Mouse (Mus musculus) MEL (cell line): Measurements from ENCODE around the gene Hagh. TPM values are rescaled to one million over a fixed set of nuclear protein-coding genes. Genes with fewer than 3 reads are reported as not detected.

ENCODE experiments used
- DNase-seq: peaks from one replicate; pipeline ENCODE4 v3.0.0; 2011; ENCODE audit warnings: low read depth, low spot score
- H3K27ac ChIP-seq: 2 replicates; pipeline ENCODE4 v1.5.1; 2012; ENCODE audit warnings: low read depth, mild to moderate bottlenecking, control low read depth, low read length, moderate library complexity; ENCODE audit not compliant: control insufficient read depth
- H3K27me3 ChIP-seq, 2 experiments: fragments of 150-350 bp in 1 of 2; sonication (generic) in 1 of 2; 2 replicates each; pipeline ENCODE4 v1.6.1; 2012; ENCODE audit warnings: low read length in 2 of 2, mild to moderate bottlenecking in 2 of 2, improper control_type of control experiment in 1 of 2, moderate library complexity in 1 of 2; ENCODE audit not compliant: insufficient read depth in 2 of 2, control insufficient read depth in 1 of 2
- H3K36me3 ChIP-seq, 2 experiments: 2 replicates each; pipeline ENCODE4 v1.6.1; 2012 to 2014; ENCODE audit warnings: low read length in 2 of 2, improper control_type of control experiment in 1 of 2, inconsistent platforms in 1 of 2, mild to moderate bottlenecking in 1 of 2; ENCODE audit not compliant: insufficient read depth in 2 of 2, control insufficient read depth in 1 of 2
- H3K4me1 ChIP-seq, 2 experiments: fragments of 150-350 bp in 1 of 2; sonication (generic) in 1 of 2; 2 replicates each; pipeline ENCODE4 v1.6.1; 2012; ENCODE audit warnings: low read length in 2 of 2, improper control_type of control experiment in 1 of 2, mild to moderate bottlenecking in 1 of 2; ENCODE audit not compliant: insufficient read depth in 2 of 2, control insufficient read depth in 1 of 2
- H3K4me3 ChIP-seq, 2 experiments: fragments of 150-350 bp in 1 of 2; sonication (generic) in 1 of 2; 2 replicates each; pipeline ENCODE4 v1.5.1; 2012; ENCODE audit warnings: low read depth in 2 of 2, low read length in 2 of 2, mild to moderate bottlenecking in 2 of 2, moderate library complexity in 2 of 2, control low read depth in 1 of 2, improper control_type of control experiment in 1 of 2; ENCODE audit not compliant: control insufficient read depth in 1 of 2, insufficient read depth in 1 of 2
- H3K79me2 ChIP-seq: 2 replicates; pipeline ENCODE4 v1.6.1; 2012; ENCODE audit warnings: mild to moderate bottlenecking, low read length, moderate library complexity; ENCODE audit not compliant: control insufficient read depth, poor library complexity, insufficient read depth
- H3K9ac ChIP-seq: 2 replicates; pipeline ENCODE4 v1.6.1; 2012; ENCODE audit warnings: low read depth, mild to moderate bottlenecking, control low read depth, low read length, moderate library complexity; ENCODE audit not compliant: control insufficient read depth, poor library complexity, severe bottlenecking
- H3K9me3 ChIP-seq: fragments of 150-350 bp; sonication (generic); replicated peaks from 2 replicates; pipeline ENCODE4 v1.6.1; 2012; ENCODE audit warnings: mild to moderate bottlenecking, low read length, improper control_type of control experiment, moderate library complexity; ENCODE audit not compliant: insufficient read depth
- BHLHE40 ChIP-seq: IDR thresholded peaks from 2 replicates; pipeline ENCODE4 v1.6.1; 2012; ENCODE audit warnings: low read depth, mild to moderate bottlenecking, inconsistent platforms, low read length, improper control_type of control experiment, borderline replicate concordance
- CHD1 ChIP-seq: IDR thresholded peaks from 2 replicates; pipeline ENCODE4 v1.6.1; 2012; ENCODE audit warnings: low read depth, mild to moderate bottlenecking, inconsistent platforms, low read length, improper control_type of control experiment
- CTCF ChIP-seq, 3 experiments: IDR thresholded peaks in 2 of 3; conservative IDR thresholded peaks in 1 of 3; 2 replicates each; pipeline ENCODE4 v1.5.1; 2011 to 2012; ENCODE audit warnings: low read length in 3 of 3, low read depth in 2 of 3, mild to moderate bottlenecking in 2 of 3, improper control_type of control experiment in 1 of 3, inconsistent platforms in 1 of 3, mixed read lengths in 1 of 3, moderate library complexity in 1 of 3; ENCODE audit not compliant: control insufficient read depth in 1 of 3, insufficient read depth in 1 of 3, poor library complexity in 1 of 3, severe bottlenecking in 1 of 3
- ELF1 ChIP-seq: IDR thresholded peaks from 2 replicates; pipeline ENCODE4 v1.6.1; 2014; ENCODE audit warnings: low read depth, mild to moderate bottlenecking, inconsistent platforms, low read length, improper control_type of control experiment, moderate library complexity
- EP300 ChIP-seq, 2 experiments: IDR thresholded peaks; 2 replicates each; pipeline ENCODE4 v1.6.1; 2011; ENCODE audit warnings: improper control_type of control experiment in 2 of 2, low read length in 2 of 2, low read depth in 1 of 2, mild to moderate bottlenecking in 1 of 2
- ETS1 ChIP-seq: IDR thresholded peaks from 2 replicates; pipeline ENCODE4 v1.6.1; 2012; ENCODE audit warnings: low read depth, mild to moderate bottlenecking, inconsistent platforms, low read length, improper control_type of control experiment, moderate library complexity
- GABPA ChIP-seq: IDR thresholded peaks from 2 replicates; pipeline ENCODE4 v1.6.1; 2012; ENCODE audit warnings: low read depth, mild to moderate bottlenecking, inconsistent platforms, low read length, improper control_type of control experiment, moderate library complexity
- GATA1 ChIP-seq: IDR thresholded peaks from 2 replicates; pipeline ENCODE4 v1.6.1; 2011; ENCODE audit warnings: low read depth, low read length, improper control_type of control experiment
- HCFC1 ChIP-seq: IDR thresholded peaks from 2 replicates; pipeline ENCODE4 v1.6.1; 2012; ENCODE audit warnings: low read depth, mild to moderate bottlenecking, inconsistent platforms, low read length, improper control_type of control experiment, moderate library complexity
- JUND ChIP-seq: IDR thresholded peaks from 2 replicates; pipeline ENCODE4 v1.6.1; 2011; ENCODE audit warnings: low read depth, mild to moderate bottlenecking, improper control_type of control experiment, low read length
- KAT2A ChIP-seq: conservative IDR thresholded peaks from 2 replicates; pipeline ENCODE4 v1.6.1; 2012; ENCODE audit warnings: low read depth, low read length, improper control_type of control experiment, inconsistent platforms
- MAFK ChIP-seq: IDR thresholded peaks from 2 replicates; pipeline ENCODE4 v1.6.1; 2011; ENCODE audit warnings: low read depth, mild to moderate bottlenecking, low read length, improper control_type of control experiment, borderline replicate concordance
- MAX ChIP-seq: IDR thresholded peaks from 2 replicates; pipeline ENCODE4 v1.6.1; 2011; ENCODE audit warnings: low read length, improper control_type of control experiment
- MAZ ChIP-seq: IDR thresholded peaks from 2 replicates; pipeline ENCODE4 v1.6.1; 2012; ENCODE audit warnings: low read depth, mild to moderate bottlenecking, inconsistent platforms, low read length, improper control_type of control experiment
- MEF2A ChIP-seq: IDR thresholded peaks from 2 replicates; pipeline ENCODE4 v1.6.1; 2014; ENCODE audit warnings: low read depth, mild to moderate bottlenecking, inconsistent platforms, low read length, improper control_type of control experiment; ENCODE audit not compliant: poor library complexity, insufficient replicate concordance, severe bottlenecking; ENCODE audit errors: extremely low read depth
- MXI1 ChIP-seq: IDR thresholded peaks from 2 replicates; pipeline ENCODE4 v1.6.1; 2011; ENCODE audit warnings: mild to moderate bottlenecking, low read depth, low read length, improper control_type of control experiment
- MYB ChIP-seq: IDR thresholded peaks from 2 replicates; pipeline ENCODE4 v1.6.1; 2011; ENCODE audit warnings: mild to moderate bottlenecking, low read depth, low read length, improper control_type of control experiment
- MYC ChIP-seq: IDR thresholded peaks from 2 replicates; pipeline ENCODE4 v1.6.1; 2011; ENCODE audit warnings: low read depth, mild to moderate bottlenecking, low read length, improper control_type of control experiment, moderate library complexity
- NELFE ChIP-seq: IDR thresholded peaks from 2 replicates; pipeline ENCODE4 v1.6.1; 2011; ENCODE audit warnings: low read depth, low read length, improper control_type of control experiment
- NRF1 ChIP-seq: IDR thresholded peaks from 2 replicates; pipeline ENCODE4 v1.6.1; 2014; ENCODE audit warnings: low read depth, mild to moderate bottlenecking, inconsistent platforms, low read length, improper control_type of control experiment, moderate library complexity; ENCODE audit not compliant: poor library complexity, insufficient read depth, severe bottlenecking
- POLR2AphosphoS5 ChIP-seq: IDR thresholded peaks from 2 replicates; pipeline ENCODE4 v1.6.1; 2012; ENCODE audit warnings: low read depth, borderline replicate concordance, mild to moderate bottlenecking, inconsistent platforms, low read length, moderate library complexity, mixed read lengths
- RAD21 ChIP-seq: IDR thresholded peaks from 2 replicates; pipeline ENCODE4 v1.6.1; 2011; ENCODE audit warnings: mild to moderate bottlenecking, low read depth, low read length, improper control_type of control experiment
- RCOR1 ChIP-seq: IDR thresholded peaks from 2 replicates; pipeline ENCODE4 v1.6.1; 2012; ENCODE audit warnings: low read depth, mild to moderate bottlenecking, inconsistent platforms, low read length, improper control_type of control experiment
- SIN3A ChIP-seq: IDR thresholded peaks from 2 replicates; pipeline ENCODE4 v1.6.1; 2012; ENCODE audit warnings: low read length, improper control_type of control experiment, inconsistent platforms
- SMC3 ChIP-seq: IDR thresholded peaks from 2 replicates; pipeline ENCODE4 v1.6.1; 2011; ENCODE audit warnings: low read depth, low read length, improper control_type of control experiment
- TAL1 ChIP-seq: IDR thresholded peaks from 2 replicates; pipeline ENCODE4 v1.6.1; 2012; ENCODE audit warnings: mild to moderate bottlenecking, inconsistent platforms, low read length, moderate library complexity, mixed read lengths
- TBP ChIP-seq: IDR thresholded peaks from 2 replicates; pipeline ENCODE4 v1.8.0; 2011; ENCODE audit warnings: low read depth, low read length, improper control_type of control experiment
- TCF12 ChIP-seq: IDR thresholded peaks from 2 replicates; pipeline ENCODE4 v1.6.1; 2014; ENCODE audit warnings: low read depth, mild to moderate bottlenecking, inconsistent platforms, low read length, improper control_type of control experiment, moderate library complexity
- UBTF ChIP-seq: IDR thresholded peaks from 2 replicates; pipeline ENCODE4 v1.6.1; 2012; ENCODE audit warnings: low read depth, mild to moderate bottlenecking, inconsistent platforms, low read length, improper control_type of control experiment, moderate library complexity, borderline replicate concordance; ENCODE audit not compliant: insufficient read depth
- USF1 ChIP-seq: IDR thresholded peaks from 2 replicates; pipeline ENCODE4 v1.6.1; 2014; ENCODE audit warnings: low read depth, mild to moderate bottlenecking, inconsistent platforms, low read length, improper control_type of control experiment, moderate library complexity
- USF2 ChIP-seq, 2 experiments: IDR thresholded peaks; 2 replicates each; pipeline ENCODE4 v1.6.1; 2011 to 2012; ENCODE audit warnings: improper control_type of control experiment in 2 of 2, low read length in 2 of 2, borderline replicate concordance in 1 of 2, inconsistent platforms in 1 of 2, low read depth in 1 of 2, mild to moderate bottlenecking in 1 of 2; ENCODE audit not compliant: insufficient read depth in 1 of 2
- ZC3H11A ChIP-seq: IDR thresholded peaks from 2 replicates; pipeline ENCODE4 v1.6.1; 2012; ENCODE audit warnings: low read depth, mild to moderate bottlenecking, inconsistent platforms, low read length, improper control_type of control experiment
- ZKSCAN1 ChIP-seq: IDR thresholded peaks from 2 replicates; pipeline ENCODE4 v1.6.1; 2012; ENCODE audit warnings: low read depth, mild to moderate bottlenecking, inconsistent platforms, low read length, improper control_type of control experiment, moderate library complexity
- ZMIZ1 ChIP-seq: IDR thresholded peaks from 2 replicates; pipeline ENCODE4 v1.6.1; 2012; ENCODE audit warnings: low read depth, mild to moderate bottlenecking, inconsistent platforms, low read length, improper control_type of control experiment, moderate library complexity
- ZNF384 ChIP-seq: IDR thresholded peaks from 2 replicates; pipeline ENCODE4 v1.6.1; 2012; ENCODE audit warnings: low read depth, mild to moderate bottlenecking, inconsistent platforms, low read length, improper control_type of control experiment
- polyA plus RNA-seq, 2 experiments: library from polyadenylated mRNA; stranded (reverse) in 1 of 2; unstranded in 1 of 2; fragments of >175 nt in 1 of 2; fragments of >200 nt in 1 of 2; gene quantifications; 2 replicates each; pipeline versions ENCODE4 v1.2.1 to v1.2.4; 2012; ENCODE audit warnings: low replicate concordance in 2 of 2, low read depth in 1 of 2; ENCODE audit not compliant: insufficient read length in 2 of 2, insufficient read depth in 1 of 2, missing spikeins in 1 of 2
- total RNA-seq: library from RNA; depleted of rRNA; stranded (reverse); fragments of 300-350 nt; gene quantifications from 2 replicates; pipeline ENCODE4 v1.2.3, GENCODE M21; 2012

Gene Hagh
- total and polyA plus RNA-seq, 3 experiments = 37.5 to 49.6 TPM; not detected in 1

- H3K9me3 ChIP-seq = no peaks in the 10 kb centered on the region
- H3K27me3 ChIP-seq = no peaks in the 10 kb centered on the region
- peak within 1 kb of the TSS; percentile 78 for H3K9ac ChIP-seq
- H3K4me3 ChIP-seq = peak within 1 kb of the TSS; percentile 84 to 88
- H3K36me3 ChIP-seq = peaks cover 0 to 13% of the 10 kb centered on the region in 2 experiments; a peak in 2 of 4 replicates
- DNase-seq = peak; percentile 99
- H3K79me2 ChIP-seq = peaks cover 3% of the 10 kb centered on the region; the same call in 1 of the 2 replicates
- peaks cover 0 to 15% of the 10 kb centered on the region in 2 experiments; a peak in 2 of 4 replicates for H3K4me1 ChIP-seq
- peak within 1 kb of the TSS; percentile 63 for H3K27ac ChIP-seq
- TF ChIP-seq UBTF (peak; percentile 67; the same call in 1 of the 2 replicates), JUND (no peak), MYB (no peak), ZKSCAN1 (no peak), BHLHE40 (no peak; the same call in 1 of the 2 replicates), ZMIZ1 (peak; percentile 62; the same call in 1 of the 2 replicates), MAX (peak; percentile 42; the same call in 1 of the 2 replicates), SMC3 (no peak), SIN3A (peak; percentile 73), HCFC1 (peak; percentile 52; the same call in 1 of the 2 replicates), RAD21 (no peak), MEF2A (no peak), TCF12 (peak; percentile 39; the same call in 1 of the 2 replicates), ZNF384 (no peak), EP300 (IDR thresholded peaks at IDR 0.05; ENCODE audit: low read depth in 1 of 2, low read length in 2 of 2) (no peak), NRF1 (no peak), GATA1 (no peak), CTCF (IDR thresholded peaks at IDR 0.05 in 2 of 3, conservative IDR thresholded peaks at IDR 0.05 in 1 of 3; ENCODE audit: control insufficient read depth in 1 of 3, insufficient read depth in 1 of 3, low read depth in 2 of 3, low read length in 3 of 3, poor library complexity in 1 of 3, severe bottlenecking in 1 of 3) (no peak), MAZ (peak; percentile 10), ETS1 (no peak), ELF1 (0 out of 2 replicates have a peak, but pooled peaks have one; percentile 8), KAT2A (no peak; the same call in 1 of the 2 replicates), USF2 (IDR thresholded peaks at IDR 0.05; ENCODE audit: borderline replicate concordance in 1 of 2, insufficient read depth in 1 of 2, low read depth in 1 of 2, low read length in 2 of 2) (peak in 1 of 2 experiments; percentile 76; a peak in 3 of 4 replicates), NELFE (peak; percentile 86), ZC3H11A (no peak), GABPA (no peak), USF1 (peak; percentile 95), POLR2AphosphoS5 (no peak), MYC (0 out of 2 replicates have a peak, but pooled peaks have one; percentile 4), RCOR1 (no peak), TBP (peak; percentile 60; the same call in 1 of the 2 replicates), MAFK (no peak), MXI1 (peak; percentile 66), TAL1 (no peak), CHD1 (no peak)
Measured at GRCm38 (mm10) chr17:24850065-24850772, 10.3 kb downstream of the Hagh start, which contains the start of gene Fahd1. Fahd1 (minus strand) TSS chr17:24850364.
